Mouse (Mus musculus): ENCODE results near the gene Acot5.
"Not testable (repeated sequence)": the region's sequence is repeated elsewhere in the genome, so short reads cannot be mapped to it uniquely, and the experiment has no call there.

Acot5 gene

GRCm38 (mm10) chr12:84062336-84062735 lies 6.8 kb upstream of the Acot5 start:
- no peak for DNase-seq (ENCODE audit: low spot score in 2 of 2)

- DNase-seq (ENCODE audit: low spot score in 2 of 2) = no peak
Measured at GRCm38 (mm10) chr12:84063228-84063627, 5.9 kb upstream of the Acot5 start.

- DNase-seq (ENCODE audit: low spot score in 2 of 2) = no peak
Measured at GRCm38 (mm10) chr12:84063833-84064232, 5.3 kb upstream of the Acot5 start.

GRCm38 (mm10) chr12:84064621-84065020 lies 4.5 kb upstream of the Acot5 start:
- DNase-seq (ENCODE audit: low spot score in 2 of 2) = no peak

- DNase-seq (ENCODE audit: low spot score in 2 of 2) = no peak
Measured at GRCm38 (mm10) chr12:84067752-84068151, 1.4 kb upstream of the Acot5 start.

- DNase-seq (ENCODE audit: low spot score in 2 of 2) = no peak
Measured at GRCm38 (mm10) chr12:84068296-84068695, 829 bp upstream of the Acot5 start.

- DNase-seq (ENCODE audit: low spot score in 2 of 2) = peak in 1 of 2 experiments; percentile 10
Measured at GRCm38 (mm10) chr12:84069582-84069981, 457 bp downstream of the Acot5 start.

- DNase-seq (ENCODE audit: low spot score in 2 of 2) = no peak
Measured at GRCm38 (mm10) chr12:84071696-84072095, 2.6 kb downstream of the Acot5 start.

- no peak for DNase-seq (ENCODE audit: low spot score in 2 of 2)
Measured at GRCm38 (mm10) chr12:84077371-84077990, 8.4 kb downstream of the Acot5 start.

GRCm38 (mm10) chr12:84083842-84084241 lies 14.7 kb downstream of the Acot5 start:
- no peak for DNase-seq (ENCODE audit: low spot score in 2 of 2)

- DNase-seq (ENCODE audit: low spot score in 2 of 2) = no peak
Measured at GRCm38 (mm10) chr12:84084581-84084980, 15.5 kb downstream of the Acot5 start.

- not testable (repeated sequence) for DNase-seq (ENCODE audit: low spot score in 2 of 2)
Measured at GRCm38 (mm10) chr12:84094666-84095065, 25.5 kb downstream of the Acot5 start.

- DNase-seq (ENCODE audit: low spot score in 2 of 2) = no peak
Measured at GRCm38 (mm10) chr12:84099605-84100004, 30.5 kb downstream of the Acot5 start.

- DNase-seq (ENCODE audit: low spot score in 2 of 2) = no peak
Measured at GRCm38 (mm10) chr12:84100071-84100470, 30.9 kb downstream of the Acot5 start.

- DNase-seq (ENCODE audit: low spot score in 2 of 2) = peak in 1 of 2 experiments; percentile 23
Measured at GRCm38 (mm10) chr12:84100604-84101492, 31.7 kb downstream of the Acot5 start, which contains the start of gene Acot6. Gene Acot6, plus strand, starts transcription at chr12:84100654.

- no peak for DNase-seq (ENCODE audit: low spot score in 2 of 2)
Measured at GRCm38 (mm10) chr12:84101493-84101845, 32.3 kb downstream of the Acot5 start.

- no peak for DNase-seq (ENCODE audit: low spot score in 2 of 2)
Measured at GRCm38 (mm10) chr12:84107012-84107411, 37.9 kb downstream of the Acot5 start.

- no peak for DNase-seq (ENCODE audit: low spot score in 2 of 2)
Measured at GRCm38 (mm10) chr12:84107692-84108091, 38.6 kb downstream of the Acot5 start.

- no peak for DNase-seq (ENCODE audit: low spot score in 2 of 2)
Measured at GRCm38 (mm10) chr12:84109924-84110323, 40.8 kb downstream of the Acot5 start.

GRCm38 (mm10) chr12:84110814-84111213 lies 41.7 kb downstream of the Acot5 start:
- no peak for DNase-seq (ENCODE audit: low spot score in 2 of 2)

- no peak for DNase-seq (ENCODE audit: low spot score in 2 of 2)
Measured at GRCm38 (mm10) chr12:84113676-84114075, 44.6 kb downstream of the Acot5 start.

- peak; percentile 52 to 62 for DNase-seq (ENCODE audit: low spot score in 2 of 2)
Measured at GRCm38 (mm10) chr12:84114153-84114994, 45.2 kb downstream of the Acot5 start, which contains the start of gene Dnal1. Gene Dnal1, plus strand, starts transcription at chr12:84114366.
